Mouse (Mus musculus): ENCODE results near the gene Ddx23. TPM values are rescaled to one million over a fixed set of nuclear protein-coding genes. Genes with fewer than 3 reads are reported as not detected.

Ddx23 gene
- 18.8 and 19.4 TPM in 2 replicates for polyA plus RNA-seq (2014; fragmentation: Nextera tagmentation; extraction: Ambion mirVana)

- 4% methylated on average over 47 of the region's 48 CpGs for WGBS
- peak within 1 kb of the TSS; percentile 79 for H3K9ac ChIP-seq (ENCODE audit: low read depth, low read length)
Measured at GRCm38 (mm10) chr15:98662567-98663545, at the start of gene Ddx23. TSS of gene Ddx23 (minus strand) at chr15:98662894.

GRCm38 (mm10) chr15:98710442-98710841 lies 47.7 kb upstream of the Ddx23 start:
- Histone ChIP-seq H3K9me3 (ENCODE audit: control insufficient read depth, low read length) (no peaks in the 10 kb centered on the region), H3K36me3 (ENCODE audit: control insufficient read depth, insufficient read depth, low read length) (no peaks in the 10 kb centered on the region), H3K9ac (ENCODE audit: low read depth, low read length) (no peak overlapping the region), H3K4me2 (no peak overlapping the region), H3K4me3 (ENCODE audit: low read depth, low read length) (no peak overlapping the region), H3K4me1 (replicated peaks; ENCODE audit: control insufficient read depth, insufficient read depth, low read length) (no peaks in the 10 kb centered on the region), H3K27ac (ENCODE audit: low read depth, low read length) (no peak overlapping the region), H3K27me3 (replicated peaks; ENCODE audit: control insufficient read depth, insufficient read depth, low read length) (no peaks in the 10 kb centered on the region; the same call in 1 of the 2 replicates)
- DNase-seq (ENCODE audit: low spot score) (peak; percentile 67), ATAC-seq (replicated peaks; ENCODE audit: low FRiP score) (no peak)
- 15% methylated on average over 9 of the region's 9 CpGs for WGBS

More at GRCm38 (mm10) chr15:98662567-98663545, at the start of gene Ddx23:
- Histone ChIP-seq H3K36me3 (ENCODE audit: control insufficient read depth, insufficient read depth, low read length) (peaks cover 16% of the 10 kb centered on the region), H3K4me1 (replicated peaks; ENCODE audit: control insufficient read depth, insufficient read depth, low read length) (no peaks in the 10 kb centered on the region; the same call in 1 of the 2 replicates), H3K4me2 (peak within 1 kb of the TSS; percentile 75), H3K27ac (ENCODE audit: low read depth, low read length) (peak within 1 kb of the TSS; percentile 73), H3K27me3 (replicated peaks; ENCODE audit: control insufficient read depth, insufficient read depth, low read length) (0 out of 2 replicates have a peak, but pooled peaks cover 3% of the 10 kb centered on the region), H3K4me3 (ENCODE audit: low read depth, low read length) (peak within 1 kb of the TSS; percentile 67), H3K9me3 (ENCODE audit: control insufficient read depth, low read length) (no peaks in the 10 kb centered on the region)
- DNase-seq (ENCODE audit: low spot score) (peak; percentile 93), ATAC-seq (replicated peaks; ENCODE audit: low FRiP score) (peak; percentile 95)

- no peak within 1 kb of the TSS for H3K27ac ChIP-seq (ENCODE audit: low read depth, low read length)
- H3K4me3 ChIP-seq (ENCODE audit: low read depth, low read length), result peak within 1 kb of the TSS; percentile 45
- H3K4me2 ChIP-seq, result peak within 1 kb of the TSS; percentile 72
- no peaks in the 10 kb centered on the region for H3K36me3 ChIP-seq (ENCODE audit: control insufficient read depth, insufficient read depth, low read length)
- no peaks in the 10 kb centered on the region for H3K9me3 ChIP-seq (ENCODE audit: control insufficient read depth, low read length)
- DNase-seq (ENCODE audit: low spot score) (peak; percentile 67), ATAC-seq (replicated peaks; ENCODE audit: low FRiP score) (no peak)
- H3K9ac ChIP-seq (ENCODE audit: low read depth, low read length), result no peak within 1 kb of the TSS
- H3K27me3 ChIP-seq (replicated peaks; ENCODE audit: control insufficient read depth, insufficient read depth, low read length), result peaks cover 8% of the 10 kb centered on the region
- no peaks in the 10 kb centered on the region for H3K4me1 ChIP-seq (replicated peaks; ENCODE audit: control insufficient read depth, insufficient read depth, low read length)
- WGBS, result 18% methylated on average over 16 of the region's 16 CpGs
Measured at GRCm38 (mm10) chr15:98707766-98708372, 45.2 kb upstream of the Ddx23 start, which contains the start of gene Ccdc65. TSS of gene Ccdc65 (plus strand) at chr15:98708207.

GRCm38 (mm10) chr15:98704312-98704711 lies 41.6 kb upstream of the Ddx23 start:
- H3K27ac ChIP-seq (ENCODE audit: low read depth, low read length), result no peak overlapping the region
- H3K9me3 ChIP-seq (ENCODE audit: control insufficient read depth, low read length), result no peaks in the 10 kb centered on the region
- H3K4me3 ChIP-seq (ENCODE audit: low read depth, low read length), result no peak overlapping the region
- peaks cover 39% of the 10 kb centered on the region for H3K27me3 ChIP-seq (replicated peaks; ENCODE audit: control insufficient read depth, insufficient read depth, low read length)
- H3K4me1 ChIP-seq (replicated peaks; ENCODE audit: control insufficient read depth, insufficient read depth, low read length), result peaks cover 4% of the 10 kb centered on the region; the same call in 1 of the 2 replicates
- H3K36me3 ChIP-seq (ENCODE audit: control insufficient read depth, insufficient read depth, low read length), result no peaks in the 10 kb centered on the region
- no peak for ATAC-seq (replicated peaks; ENCODE audit: low FRiP score)
- H3K4me2 ChIP-seq, result no peak overlapping the region
- WGBS, result 55% methylated on average over 9 of the region's 9 CpGs
- H3K9ac ChIP-seq (ENCODE audit: low read depth, low read length), result no peak overlapping the region
- no peak for DNase-seq (ENCODE audit: low spot score)

GRCm38 (mm10) chr15:98699190-98700105 lies 36.8 kb upstream of the Ddx23 start:
- no peaks in the 10 kb centered on the region for H3K36me3 ChIP-seq (ENCODE audit: control insufficient read depth, insufficient read depth, low read length)
- WGBS, result 7% methylated on average over 40 of the region's 40 CpGs
- peaks cover 48% of the 10 kb centered on the region for H3K27me3 ChIP-seq (replicated peaks; ENCODE audit: control insufficient read depth, insufficient read depth, low read length)
- peak overlapping the region; percentile 59 for H3K4me2 ChIP-seq
- H3K4me3 ChIP-seq (ENCODE audit: low read depth, low read length), result peak overlapping the region; percentile 29
- peaks cover 11% of the 10 kb centered on the region; the same call in 1 of the 2 replicates for H3K4me1 ChIP-seq (replicated peaks; ENCODE audit: control insufficient read depth, insufficient read depth, low read length)
- H3K9ac ChIP-seq (ENCODE audit: low read depth, low read length), result no peak overlapping the region
- ATAC-seq (replicated peaks; ENCODE audit: low FRiP score) (peak; percentile 64), DNase-seq (ENCODE audit: low spot score) (peak; percentile 87)
- no peaks in the 10 kb centered on the region for H3K9me3 ChIP-seq (ENCODE audit: control insufficient read depth, low read length)
- H3K27ac ChIP-seq (ENCODE audit: low read depth, low read length), result no peak overlapping the region

- Histone ChIP-seq H3K4me2 (no peak overlapping the region), H3K27ac (ENCODE audit: low read depth, low read length) (no peak overlapping the region), H3K4me1 (replicated peaks; ENCODE audit: control insufficient read depth, insufficient read depth, low read length) (peaks cover 11% of the 10 kb centered on the region; the same call in 1 of the 2 replicates), H3K9ac (ENCODE audit: low read depth, low read length) (no peak overlapping the region), H3K27me3 (replicated peaks; ENCODE audit: control insufficient read depth, insufficient read depth, low read length) (peaks cover 28% of the 10 kb centered on the region), H3K36me3 (ENCODE audit: control insufficient read depth, insufficient read depth, low read length) (no peaks in the 10 kb centered on the region), H3K9me3 (ENCODE audit: control insufficient read depth, low read length) (no peaks in the 10 kb centered on the region), H3K4me3 (ENCODE audit: low read depth, low read length) (no peak overlapping the region)
- ATAC-seq (replicated peaks; ENCODE audit: low FRiP score), result no peak
- DNase-seq (ENCODE audit: low spot score), result no peak
- 33% methylated on average over 8 of the region's 8 CpGs for WGBS
Measured at GRCm38 (mm10) chr15:98696216-98696615, 33.5 kb upstream of the Ddx23 start.

- H3K27me3 ChIP-seq (replicated peaks; ENCODE audit: control insufficient read depth, insufficient read depth, low read length), result peaks cover 23% of the 10 kb centered on the region
Measured at GRCm38 (mm10) chr15:98695726-98696125, 33.0 kb upstream of the Ddx23 start.

More at GRCm38 (mm10) chr15:98695726-98696125, 33.0 kb upstream of the Ddx23 start:
- DNase-seq (ENCODE audit: low spot score) (no peak), ATAC-seq (replicated peaks; ENCODE audit: low FRiP score) (no peak)
- no peak overlapping the region for H3K4me3 ChIP-seq (ENCODE audit: low read depth, low read length)
- no peaks in the 10 kb centered on the region for H3K9me3 ChIP-seq (ENCODE audit: control insufficient read depth, low read length)
- 44% methylated on average over 9 of the region's 9 CpGs for WGBS
- no peaks in the 10 kb centered on the region for H3K36me3 ChIP-seq (ENCODE audit: control insufficient read depth, insufficient read depth, low read length)
- no peak overlapping the region for H3K9ac ChIP-seq (ENCODE audit: low read depth, low read length)
- no peak overlapping the region for H3K4me2 ChIP-seq
- peaks cover 11% of the 10 kb centered on the region; the same call in 1 of the 2 replicates for H3K4me1 ChIP-seq (replicated peaks; ENCODE audit: control insufficient read depth, insufficient read depth, low read length)
- H3K27ac ChIP-seq (ENCODE audit: low read depth, low read length), result no peak overlapping the region
